Mouse (Mus musculus): ENCODE measurements around the gene Dot1l. TPM values are rescaled to one million over a fixed set of nuclear protein-coding genes. Genes with fewer than 3 reads are reported as not detected.

Gene Dot1l
- polyA plus RNA-seq, 1 experiment: 20.6 TPM

DNA sequence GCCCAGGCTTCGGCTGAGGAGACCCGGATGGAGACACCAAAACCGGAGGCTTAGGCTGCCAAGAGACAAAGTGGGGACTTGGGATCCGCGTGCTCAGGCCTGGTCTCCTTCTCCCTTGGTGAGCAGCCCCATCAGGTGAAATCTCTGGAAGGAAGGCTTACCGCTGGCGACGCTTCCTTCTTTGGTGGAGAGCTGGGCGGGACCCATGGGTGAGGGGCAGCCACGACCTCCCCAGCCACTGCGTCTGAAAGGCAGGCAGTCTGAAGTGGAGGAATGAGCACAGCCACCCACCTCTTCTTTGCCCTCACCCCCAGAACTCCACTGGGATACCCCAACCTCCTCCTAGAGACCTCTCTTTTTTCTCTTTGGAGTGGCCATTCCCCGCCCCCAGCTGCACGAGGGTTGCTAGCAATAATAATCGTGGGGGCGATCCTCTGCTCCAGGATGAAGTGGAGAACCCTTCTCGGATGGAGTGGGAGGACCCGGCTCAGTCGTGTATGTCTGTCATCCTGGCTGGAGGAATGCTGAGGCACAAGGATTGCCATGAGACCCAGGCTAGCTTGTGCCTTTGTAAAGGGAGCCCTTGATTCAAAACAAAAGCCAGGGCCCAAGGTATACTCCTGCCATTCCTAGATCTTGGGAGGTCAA is 54.1 kb downstream of the Dot1l start:
- H3K36me3 ChIP-seq (ENCODE audit: control insufficient read depth, insufficient read depth): no peaks in the 10 kb centered on the region
- H3ac ChIP-seq (ENCODE audit: control insufficient read depth, insufficient read length): no peak overlapping the region
- no peaks in the 10 kb centered on the region for H3K79me2 ChIP-seq (ENCODE audit: control insufficient read depth, insufficient read depth)
- TF ChIP-seq USF1 (IDR thresholded peaks at IDR 0.05; ENCODE audit: low read depth) (no peak), TCF3 (IDR thresholded peaks at IDR 0.05; ENCODE audit: insufficient read length, low read depth) (no peak), POLR2A (IDR thresholded peaks at IDR 0.05; ENCODE audit: insufficient read length, low read depth) (no peak), SRF (IDR thresholded peaks at IDR 0.05; ENCODE audit: control insufficient read depth, insufficient read length, low read depth) (no peak), CEBPB (IDR thresholded peaks at IDR 0.05; ENCODE audit: insufficient read depth, poor library complexity, severe bottlenecking) (no peak), MAX (IDR thresholded peaks at IDR 0.05; ENCODE audit: low read depth) (no peak), POLR2AphosphoS2 (IDR thresholded peaks at IDR 0.05; ENCODE audit: insufficient read length, low read depth) (peak; percentile 6)
- no peaks in the 10 kb centered on the region for H3K27me3 ChIP-seq (ENCODE audit: control insufficient read depth, insufficient read depth, insufficient read length)
- no peak overlapping the region for H3K4me2 ChIP-seq (ENCODE audit: low read depth)
- no peak overlapping the region for H3K4me3 ChIP-seq

DNA sequence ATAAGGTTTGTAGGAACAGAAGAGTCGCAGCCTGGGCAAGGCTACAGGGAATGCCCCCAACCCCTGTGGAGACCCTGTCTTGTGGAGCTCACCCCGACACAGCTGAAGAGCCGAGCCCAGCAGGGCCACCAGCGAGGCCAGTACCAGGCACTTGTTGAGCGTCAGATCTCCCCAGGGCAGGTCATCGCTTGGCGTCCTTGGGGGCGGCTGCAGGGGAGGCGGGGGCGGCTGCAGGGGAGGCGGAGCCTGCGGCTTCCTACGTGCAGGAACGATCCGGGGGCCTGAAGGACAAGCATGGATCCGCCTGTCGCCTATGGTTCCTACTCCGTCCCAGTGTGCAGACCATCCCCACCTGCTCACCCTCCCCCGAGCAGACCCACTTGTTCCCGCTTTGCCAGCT is 55.1 kb downstream of the Dot1l start:
- TF ChIP-seq CEBPB (IDR thresholded peaks at IDR 0.05; ENCODE audit: insufficient read depth, poor library complexity, severe bottlenecking) (no peak), MAX (IDR thresholded peaks at IDR 0.05; ENCODE audit: low read depth) (no peak), POLR2A (IDR thresholded peaks at IDR 0.05; ENCODE audit: insufficient read length, low read depth) (no peak), USF1 (IDR thresholded peaks at IDR 0.05; ENCODE audit: low read depth) (no peak), E2F4 (IDR thresholded peaks at IDR 0.05; ENCODE audit: insufficient read depth) (no peak), POLR2AphosphoS2 (IDR thresholded peaks at IDR 0.05; ENCODE audit: insufficient read length, low read depth) (no peak), TCF3 (IDR thresholded peaks at IDR 0.05; ENCODE audit: insufficient read length, low read depth) (no peak), MYOD1 (IDR thresholded peaks at IDR 0.05; ENCODE audit: control insufficient read depth in 1 of 3, insufficient read length in 2 of 3, low read depth in 2 of 3) (no peak), MYOG (IDR thresholded peaks at IDR 0.05; ENCODE audit: control insufficient read depth in 1 of 3, insufficient read depth in 1 of 3, insufficient read length in 2 of 3, low read depth in 2 of 3) (no peak), REST (IDR thresholded peaks at IDR 0.05; ENCODE audit: insufficient read depth, insufficient read length) (no peak), SRF (IDR thresholded peaks at IDR 0.05; ENCODE audit: control insufficient read depth, insufficient read length, low read depth) (no peak), TCF12 (IDR thresholded peaks at IDR 0.05; ENCODE audit: insufficient read depth, poor library complexity, severe bottlenecking) (no peak)
- no peaks in the 10 kb centered on the region for H3K27me3 ChIP-seq (ENCODE audit: control insufficient read depth, insufficient read depth, insufficient read length)
- no peak overlapping the region for H3ac ChIP-seq (ENCODE audit: control insufficient read depth, insufficient read length)
- no peak overlapping the region for H3K4me2 ChIP-seq (ENCODE audit: low read depth)
- no peak overlapping the region for H3K4me3 ChIP-seq
- no peaks in the 10 kb centered on the region for H3K36me3 ChIP-seq (ENCODE audit: control insufficient read depth, insufficient read depth)
- H3K79me2 ChIP-seq (ENCODE audit: control insufficient read depth, insufficient read depth): no peaks in the 10 kb centered on the region

DNA sequence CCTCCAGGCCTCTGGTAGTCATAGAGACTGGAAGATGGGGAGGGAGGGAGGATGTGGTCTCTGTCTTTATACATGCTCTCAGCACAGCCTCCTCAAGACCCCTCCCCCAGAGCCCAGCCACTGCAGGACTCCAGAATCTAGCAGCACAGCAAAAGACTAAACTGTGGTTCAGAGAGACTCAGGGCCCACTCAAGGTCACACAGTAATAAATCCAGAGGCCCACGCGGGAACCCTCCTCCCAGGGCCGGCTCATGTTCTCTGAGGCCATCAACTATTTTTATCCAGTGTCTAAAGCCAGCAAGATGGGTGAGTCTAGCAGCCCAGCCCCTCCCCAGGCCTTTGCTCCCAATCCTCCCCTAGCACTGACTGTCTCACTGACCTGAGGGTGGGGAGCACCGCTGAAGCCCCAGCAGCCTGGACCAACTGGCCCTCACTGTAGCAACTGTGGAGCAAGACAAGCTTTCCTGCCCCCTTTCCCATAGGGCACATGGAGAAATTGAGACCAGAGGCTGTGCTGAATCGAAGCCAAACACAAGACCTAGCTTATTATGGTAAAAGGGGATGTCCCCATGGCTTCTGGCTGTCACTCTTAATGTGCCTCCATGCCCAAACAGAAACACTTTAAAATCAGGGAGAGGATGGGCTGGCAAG is 57.5 kb downstream of the Dot1l start:
- Histone ChIP-seq H3K27me3 (ENCODE audit: control insufficient read depth, insufficient read depth, insufficient read length) (no peaks in the 10 kb centered on the region), H3K4me2 (ENCODE audit: low read depth) (peak overlapping the region; percentile 79), H3K79me2 (ENCODE audit: control insufficient read depth, insufficient read depth) (no peaks in the 10 kb centered on the region), H3K4me3 (peak overlapping the region; percentile 33), H3ac (ENCODE audit: control insufficient read depth, insufficient read length) (no peak overlapping the region), H3K36me3 (ENCODE audit: control insufficient read depth, insufficient read depth) (no peaks in the 10 kb centered on the region)
- TF ChIP-seq MYOD1 (IDR thresholded peaks at IDR 0.05; ENCODE audit: control insufficient read depth in 1 of 3, insufficient read length in 2 of 3, low read depth in 2 of 3) (peak in 2 of 3 experiments; percentile 27), POLR2A (IDR thresholded peaks at IDR 0.05; ENCODE audit: insufficient read length, low read depth) (peak; percentile 51), POLR2AphosphoS2 (IDR thresholded peaks at IDR 0.05; ENCODE audit: insufficient read length, low read depth) (peak; percentile 10), MAX (IDR thresholded peaks at IDR 0.05; ENCODE audit: low read depth) (no peak), USF1 (IDR thresholded peaks at IDR 0.05; ENCODE audit: low read depth) (no peak), SRF (IDR thresholded peaks at IDR 0.05; ENCODE audit: control insufficient read depth, insufficient read length, low read depth) (peak; percentile 29), TCF12 (IDR thresholded peaks at IDR 0.05; ENCODE audit: insufficient read depth, poor library complexity, severe bottlenecking) (no peak), E2F4 (IDR thresholded peaks at IDR 0.05; ENCODE audit: insufficient read depth) (no peak), MYOG (IDR thresholded peaks at IDR 0.05; ENCODE audit: control insufficient read depth in 1 of 3, insufficient read depth in 1 of 3, insufficient read length in 2 of 3, low read depth in 2 of 3) (peak in 2 of 3 experiments; percentile 20 to 62)

DNA sequence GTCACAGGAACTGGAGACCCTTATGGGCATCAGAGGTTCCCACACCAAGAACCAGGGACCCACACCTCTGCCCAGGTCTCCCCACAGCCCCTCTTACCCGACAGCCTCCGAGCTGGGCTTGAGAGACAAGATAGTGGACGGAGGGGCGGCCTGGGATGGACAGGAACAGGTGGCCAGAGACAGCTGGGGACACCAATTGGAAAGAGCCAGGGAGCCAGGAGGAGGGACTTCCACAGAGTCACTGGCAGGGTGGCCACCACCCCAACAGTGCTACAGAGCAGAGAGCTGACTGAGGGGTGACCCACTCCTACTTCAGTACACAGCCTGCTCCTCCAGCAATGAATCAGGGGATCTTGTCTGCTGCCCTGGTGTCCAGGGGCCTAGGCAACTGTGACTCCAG is 58.4 kb downstream of the Dot1l start, which contains the start of gene Jsrp1:
Jsrp1 (minus strand) TSS at position 133 of the 400 bp plus-strand sequence.
- Histone ChIP-seq H3K27me3 (ENCODE audit: control insufficient read depth, insufficient read depth, insufficient read length) (no peaks in the 10 kb centered on the region), H3K36me3 (ENCODE audit: control insufficient read depth, insufficient read depth) (no peaks in the 10 kb centered on the region), H3K4me2 (ENCODE audit: low read depth) (peak within 1 kb of the TSS; percentile 79), H3K4me3 (peak within 1 kb of the TSS; percentile 33), H3K79me2 (ENCODE audit: control insufficient read depth, insufficient read depth) (no peaks in the 10 kb centered on the region), H3ac (ENCODE audit: control insufficient read depth, insufficient read length) (no peak within 1 kb of the TSS)
- TF ChIP-seq REST (IDR thresholded peaks at IDR 0.05; ENCODE audit: insufficient read depth, insufficient read length) (no peak), POLR2A (IDR thresholded peaks at IDR 0.05; ENCODE audit: insufficient read length, low read depth) (peak; percentile 51), TCF3 (IDR thresholded peaks at IDR 0.05; ENCODE audit: insufficient read length, low read depth) (peak; percentile 81), USF1 (IDR thresholded peaks at IDR 0.05; ENCODE audit: low read depth) (no peak), E2F4 (IDR thresholded peaks at IDR 0.05; ENCODE audit: insufficient read depth) (no peak), MYOD1 (IDR thresholded peaks at IDR 0.05; ENCODE audit: control insufficient read depth in 1 of 3, insufficient read length in 2 of 3, low read depth in 2 of 3) (peak; percentile 95 to 100 (median 99)), CEBPB (IDR thresholded peaks at IDR 0.05; ENCODE audit: insufficient read depth, poor library complexity, severe bottlenecking) (no peak), MAX (IDR thresholded peaks at IDR 0.05; ENCODE audit: low read depth) (no peak), SRF (IDR thresholded peaks at IDR 0.05; ENCODE audit: control insufficient read depth, insufficient read length, low read depth) (no peak), POLR2AphosphoS2 (IDR thresholded peaks at IDR 0.05; ENCODE audit: insufficient read length, low read depth) (peak; percentile 55), TCF12 (IDR thresholded peaks at IDR 0.05; ENCODE audit: insufficient read depth, poor library complexity, severe bottlenecking) (peak; percentile 84), MYOG (IDR thresholded peaks at IDR 0.05; ENCODE audit: control insufficient read depth in 1 of 3, insufficient read depth in 1 of 3, insufficient read length in 2 of 3, low read depth in 2 of 3) (peak; percentile 84 to 95 (median 87))
